Mouse (Mus musculus): ENCODE data around the gene Psd4. TPM values are rescaled to one million over a fixed set of nuclear protein-coding genes. Genes with fewer than 3 reads are reported as not detected.

Gene Psd4
- 1.1 and 3.6 TPM in 2 replicates for polyA plus RNA-seq (2012; rRNA removed)

GRCm38 (mm10) chr2:24367030-24367894 is at the start of gene Psd4:
TSS of gene Psd4 (plus strand) at chr2:24367580.
- TF ChIP-seq CTCF (conservative IDR thresholded peaks at IDR 0.05; ENCODE audit: insufficient read depth, insufficient read length, low read depth, low read length) (no peak), POLR2A (IDR thresholded peaks at IDR 0.05; ENCODE audit: low read depth, low read length) (no peak)
- peaks cover 6% of the 10 kb centered on the region; the same call in 1 of the 2 replicates for H3K4me1 ChIP-seq (ENCODE audit: control insufficient read depth, insufficient read depth, low read length)
- H3K4me3 ChIP-seq (ENCODE audit: insufficient read depth, low read depth, low read length) = peak within 1 kb of the TSS; percentile 34
- H3K36me3 ChIP-seq (ENCODE audit: control insufficient read depth, insufficient read depth, low read length) = no peaks in the 10 kb centered on the region
- 3% methylated on average over 47 of the region's 47 CpGs for WGBS
- DNase-seq = peak; percentile 82
- H3K27ac ChIP-seq (ENCODE audit: insufficient read depth, low read depth, low read length) = no peak within 1 kb of the TSS; the same call in 1 of the 2 replicates
- no peaks in the 10 kb centered on the region for H3K27me3 ChIP-seq (replicated peaks; ENCODE audit: control insufficient read depth, insufficient read depth, low read length)

GRCm38 (mm10) chr2:24317919-24318598 is 49.3 kb upstream of the Psd4 start:
- DNase-seq = no peak
- Histone ChIP-seq H3K27me3 (replicated peaks; ENCODE audit: control insufficient read depth, insufficient read depth, low read length) (no peaks in the 10 kb centered on the region), H3K4me1 (ENCODE audit: control insufficient read depth, insufficient read depth, low read length) (no peaks in the 10 kb centered on the region), H3K4me3 (ENCODE audit: insufficient read depth, low read depth, low read length) (no peak overlapping the region), H3K36me3 (ENCODE audit: control insufficient read depth, insufficient read depth, low read length) (no peaks in the 10 kb centered on the region), H3K27ac (ENCODE audit: insufficient read depth, low read depth, low read length) (no peak overlapping the region)
- 69% methylated on average over 4 of the region's 4 CpGs for WGBS
- TF ChIP-seq CTCF (conservative IDR thresholded peaks at IDR 0.05; ENCODE audit: insufficient read depth, insufficient read length, low read depth, low read length) = no peak
- TF ChIP-seq POLR2A (IDR thresholded peaks at IDR 0.05; ENCODE audit: low read depth, low read length) = no peak

- 31% methylated on average over 3 of the region's 3 CpGs for WGBS
These were observed 32.0 kb upstream of the Psd4 start for GRCm38 (mm10) chr2:24335333-24335732.

GRCm38 (mm10) chr2:24336545-24336944 is 30.8 kb upstream of the Psd4 start, which contains the start of gene Il1rn:
TSS of gene Il1rn (plus strand) at chr2:24336853.
- no peak for TF ChIP-seq POLR2A (IDR thresholded peaks at IDR 0.05; ENCODE audit: low read depth, low read length)
- TF ChIP-seq CTCF (conservative IDR thresholded peaks at IDR 0.05; ENCODE audit: insufficient read depth, insufficient read length, low read depth, low read length) = no peak
- no peak within 1 kb of the TSS for H3K4me3 ChIP-seq (ENCODE audit: insufficient read depth, low read depth, low read length)
- WGBS = 76% methylated on average over 2 of the region's 2 CpGs
- no peak for DNase-seq
- H3K27ac ChIP-seq (ENCODE audit: insufficient read depth, low read depth, low read length) = no peak within 1 kb of the TSS
- H3K27me3 ChIP-seq (replicated peaks; ENCODE audit: control insufficient read depth, insufficient read depth, low read length) = no peaks in the 10 kb centered on the region
- no peaks in the 10 kb centered on the region for H3K36me3 ChIP-seq (ENCODE audit: control insufficient read depth, insufficient read depth, low read length)
- H3K4me1 ChIP-seq (ENCODE audit: control insufficient read depth, insufficient read depth, low read length) = no peaks in the 10 kb centered on the region

More at GRCm38 (mm10) chr2:24335333-24335732, 32.0 kb upstream of the Psd4 start:
- DNase-seq = peak; percentile 51
- Histone ChIP-seq H3K4me1 (ENCODE audit: control insufficient read depth, insufficient read depth, low read length) (no peaks in the 10 kb centered on the region), H3K27me3 (replicated peaks; ENCODE audit: control insufficient read depth, insufficient read depth, low read length) (no peaks in the 10 kb centered on the region), H3K27ac (ENCODE audit: insufficient read depth, low read depth, low read length) (no peak overlapping the region), H3K4me3 (ENCODE audit: insufficient read depth, low read depth, low read length) (no peak overlapping the region), H3K36me3 (ENCODE audit: control insufficient read depth, insufficient read depth, low read length) (no peaks in the 10 kb centered on the region)
- no peak for TF ChIP-seq CTCF (conservative IDR thresholded peaks at IDR 0.05; ENCODE audit: insufficient read depth, insufficient read length, low read depth, low read length)
- no peak for TF ChIP-seq POLR2A (IDR thresholded peaks at IDR 0.05; ENCODE audit: low read depth, low read length)

- Histone ChIP-seq H3K27me3 (replicated peaks; ENCODE audit: control insufficient read depth, insufficient read depth, low read length) (no peaks in the 10 kb centered on the region), H3K4me3 (ENCODE audit: insufficient read depth, low read depth, low read length) (no peak overlapping the region), H3K27ac (ENCODE audit: insufficient read depth, low read depth, low read length) (no peak overlapping the region), H3K36me3 (ENCODE audit: control insufficient read depth, insufficient read depth, low read length) (no peaks in the 10 kb centered on the region), H3K4me1 (ENCODE audit: control insufficient read depth, insufficient read depth, low read length) (no peaks in the 10 kb centered on the region)
- DNase-seq = no peak
- TF ChIP-seq CTCF (conservative IDR thresholded peaks at IDR 0.05; ENCODE audit: insufficient read depth, insufficient read length, low read depth, low read length) (no peak), POLR2A (IDR thresholded peaks at IDR 0.05; ENCODE audit: low read depth, low read length) (no peak)
- WGBS = 51% methylated on average over 3 of the region's 3 CpGs
These were observed 25.9 kb upstream of the Psd4 start for GRCm38 (mm10) chr2:24341395-24341885.

- H3K27me3 ChIP-seq (replicated peaks; ENCODE audit: control insufficient read depth, insufficient read depth, low read length) = no peaks in the 10 kb centered on the region
- WGBS = 67% methylated on average over 4 of the region's 4 CpGs
- no peaks in the 10 kb centered on the region for H3K36me3 ChIP-seq (ENCODE audit: control insufficient read depth, insufficient read depth, low read length)
- no peak overlapping the region for H3K4me3 ChIP-seq (ENCODE audit: insufficient read depth, low read depth, low read length)
- H3K4me1 ChIP-seq (ENCODE audit: control insufficient read depth, insufficient read depth, low read length) = no peaks in the 10 kb centered on the region
- no peak overlapping the region for H3K27ac ChIP-seq (ENCODE audit: insufficient read depth, low read depth, low read length)
- TF ChIP-seq CTCF (conservative IDR thresholded peaks at IDR 0.05; ENCODE audit: insufficient read depth, insufficient read length, low read depth, low read length) = no peak
- DNase-seq = no peak
These were observed 22.8 kb upstream of the Psd4 start for GRCm38 (mm10) chr2:24344619-24345018.

GRCm38 (mm10) chr2:24345056-24345455 is 22.3 kb upstream of the Psd4 start:
- H3K4me3 ChIP-seq (ENCODE audit: insufficient read depth, low read depth, low read length) = no peak overlapping the region
- no peaks in the 10 kb centered on the region for H3K36me3 ChIP-seq (ENCODE audit: control insufficient read depth, insufficient read depth, low read length)
- DNase-seq = no peak
- H3K4me1 ChIP-seq (ENCODE audit: control insufficient read depth, insufficient read depth, low read length) = no peaks in the 10 kb centered on the region
- WGBS = 72% methylated on average over 8 of the region's 8 CpGs
- TF ChIP-seq CTCF (conservative IDR thresholded peaks at IDR 0.05; ENCODE audit: insufficient read depth, insufficient read length, low read depth, low read length) (no peak), POLR2A (IDR thresholded peaks at IDR 0.05; ENCODE audit: low read depth, low read length) (no peak)
- H3K27ac ChIP-seq (ENCODE audit: insufficient read depth, low read depth, low read length) = no peak overlapping the region
- H3K27me3 ChIP-seq (replicated peaks; ENCODE audit: control insufficient read depth, insufficient read depth, low read length) = no peaks in the 10 kb centered on the region

All from kidney, adult 2 months (tissue).